Mouse (Mus musculus) hindbrain, embryonic 14.5 days (tissue): ENCODE results near the gene Rasgef1b. TPM values are rescaled to one million over a fixed set of nuclear protein-coding genes. Genes with fewer than 3 reads are reported as not detected.

Experiments
- ATAC-seq: fragments of 200-750 bp; cut with Nextera tagmentation; 2 replicates; pipeline ENCODE4 v1.8.0; 2017; ENCODE audit warnings: moderate number of reproducible peaks, mild to moderate bottlenecking, moderate TSS enrichment, moderate library complexity; ENCODE audit not compliant: low FRiP score
- DNase-seq: peaks from one replicate; pipeline ENCODE4 v3.0.0-alpha.2; 2015; ENCODE audit warnings: low spot score
- H3K27ac ChIP-seq: fragments of 300-500 bp; sonication (generic); 2 replicates; pipeline ENCODE4 v1.5.1; 2014; ENCODE audit warnings: mild to moderate bottlenecking, moderate library complexity
- H3K27me3 ChIP-seq: fragments of 300-500 bp; sonication (generic); 2 replicates; pipeline ENCODE4 v1.6.1; 2014; ENCODE audit warnings: mild to moderate bottlenecking, low read length, mixed read lengths; ENCODE audit not compliant: control insufficient read depth, insufficient read depth
- H3K36me3 ChIP-seq: fragments of 300-500 bp; sonication (generic); replicated peaks from 2 replicates; pipeline ENCODE4 v1.6.1; 2014; ENCODE audit not compliant: control insufficient read depth, insufficient read depth
- H3K4me1 ChIP-seq: fragments of 300-500 bp; sonication (generic); replicated peaks from 2 replicates; pipeline ENCODE4 v1.6.1; 2014; ENCODE audit warnings: antibody characterized with exemption, low read length, mixed read lengths; ENCODE audit not compliant: control insufficient read depth, insufficient read depth
- H3K4me2 ChIP-seq: fragments of 300-500 bp; sonication (generic); replicated peaks from 2 replicates; pipeline ENCODE4 v1.6.1; 2014; ENCODE audit warnings: mild to moderate bottlenecking, moderate library complexity
- H3K4me3 ChIP-seq: fragments of 300-500 bp; sonication (generic); replicated peaks from 2 replicates; pipeline ENCODE4 v1.5.1; 2014; ENCODE audit warnings: mild to moderate bottlenecking, low read length
- H3K9ac ChIP-seq: fragments of 300-500 bp; sonication (generic); 2 replicates; pipeline ENCODE4 v1.6.1; 2014
- H3K9me3 ChIP-seq: fragments of 300-500 bp; sonication (generic); 2 replicates; pipeline ENCODE4 v1.6.1; 2016; ENCODE audit warnings: low read length; ENCODE audit not compliant: control insufficient read depth
- WGBS: fragments of 180-500 bp; shearing (Covaris S2); extraction: QIAGEN DNeasy Blood & Tissue Kit; methylation state at CpG from one replicate; pipeline ENCODE4 v1.1.7; 2014; 5-methylcytosine and 5-hydroxymethylcytosine counted together
- polyA plus RNA-seq: library from polyadenylated mRNA; unstranded; fragments of >200 nt; fragmentation: Nextera tagmentation; extraction: Ambion mirVana; gene quantifications from 2 replicates; pipeline ENCODE4 v1.2.1, GENCODE M21; 2014

Rasgef1b gene
- polyA plus RNA-seq, 1 experiment from 2014 or later: 51.5 TPM

DNA sequence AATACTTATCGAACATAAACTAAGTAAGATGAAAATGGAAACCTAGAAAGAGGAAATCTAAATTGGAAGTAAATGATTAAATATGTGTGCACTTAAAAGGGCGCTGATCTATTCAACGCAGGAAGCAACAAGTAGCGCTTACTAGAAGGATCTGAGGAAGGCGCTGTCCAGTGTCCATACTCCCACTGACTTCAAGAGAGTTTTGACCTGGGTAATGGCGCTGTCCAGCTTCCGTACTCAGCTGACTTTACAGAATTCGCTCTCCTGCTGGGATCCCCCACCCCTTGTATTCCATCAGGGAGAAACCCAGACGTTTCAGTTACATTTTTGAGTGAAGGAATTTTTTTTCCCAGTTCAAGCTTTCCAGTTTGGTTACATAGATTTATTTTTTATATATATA lies 144.6 kb downstream of the Rasgef1b start:
- no peaks in the 10 kb centered on the region for H3K36me3 ChIP-seq
- no peak overlapping the region for H3K4me2 ChIP-seq
- no peaks in the 10 kb centered on the region for H3K27me3 ChIP-seq
- DNase-seq (no peak), ATAC-seq (no peak)
- H3K4me1 ChIP-seq: no peaks in the 10 kb centered on the region
- 87% methylated on average over 9 of the region's 9 CpGs for WGBS
- no peaks in the 10 kb centered on the region for H3K9me3 ChIP-seq
- H3K27ac ChIP-seq: no peak overlapping the region
- H3K4me3 ChIP-seq: no peak overlapping the region
- H3K9ac ChIP-seq: no peak overlapping the region

DNA sequence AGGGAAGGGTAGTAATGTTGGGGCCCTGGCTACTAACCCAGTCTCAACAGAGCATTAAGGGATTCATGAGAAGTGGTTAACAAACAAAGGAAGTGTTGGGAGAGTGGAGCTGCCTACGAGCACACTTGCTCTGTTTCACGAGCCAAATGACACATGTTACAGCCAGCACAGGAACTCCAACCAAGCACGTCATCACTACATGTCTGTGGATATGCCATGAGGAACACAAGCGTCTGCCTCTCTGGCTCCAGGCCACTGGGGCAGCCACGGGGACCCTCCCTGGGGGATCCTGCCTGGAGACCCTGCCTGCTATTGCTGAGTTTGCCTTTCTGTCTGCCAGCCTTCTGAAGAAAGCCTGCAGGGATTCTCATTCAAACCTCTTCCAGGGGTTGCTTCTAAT lies 146.8 kb downstream of the Rasgef1b start:
- Histone ChIP-seq H3K4me2 (no peak overlapping the region), H3K36me3 (no peaks in the 10 kb centered on the region), H3K4me1 (no peaks in the 10 kb centered on the region; the same call in 1 of the 2 replicates), H3K9ac (no peak overlapping the region), H3K4me3 (no peak overlapping the region), H3K9me3 (no peaks in the 10 kb centered on the region), H3K27ac (no peak overlapping the region), H3K27me3 (no peaks in the 10 kb centered on the region)
- ATAC-seq: no peak
- 17% methylated on average over 5 of the region's 5 CpGs for WGBS
- DNase-seq: no peak

DNA sequence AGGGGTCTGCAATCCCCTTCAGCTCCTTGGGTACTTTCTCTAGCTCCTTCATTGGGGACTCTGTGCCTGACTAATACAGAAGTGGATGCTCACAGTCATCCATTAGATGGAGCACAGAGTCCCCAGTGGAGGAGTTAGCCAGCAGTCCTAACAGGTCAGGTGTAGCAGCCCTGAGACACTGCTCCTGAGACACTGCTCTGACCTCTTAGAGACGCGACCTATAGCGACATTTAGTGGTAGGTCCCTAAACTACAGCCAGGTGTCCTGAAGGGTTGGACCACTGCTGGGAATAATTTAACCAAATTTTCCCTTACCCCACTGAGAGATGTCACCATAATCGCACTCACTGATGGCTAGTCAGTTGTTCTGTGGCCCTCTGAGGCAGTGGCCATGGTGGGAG lies 150.2 kb downstream of the Rasgef1b start:
- 7% methylated on average over 4 of the region's 4 CpGs for WGBS
- no peaks in the 10 kb centered on the region for H3K36me3 ChIP-seq
- H3K9me3 ChIP-seq: no peaks in the 10 kb centered on the region
- no peak overlapping the region for H3K27ac ChIP-seq
- DNase-seq (peak; percentile 64), ATAC-seq (no peak)
- no peak overlapping the region for H3K4me2 ChIP-seq
- no peaks in the 10 kb centered on the region for H3K27me3 ChIP-seq
- no peak overlapping the region for H3K4me3 ChIP-seq
- no peak overlapping the region for H3K9ac ChIP-seq
- no peaks in the 10 kb centered on the region; the same call in 1 of the 2 replicates for H3K4me1 ChIP-seq

DNA sequence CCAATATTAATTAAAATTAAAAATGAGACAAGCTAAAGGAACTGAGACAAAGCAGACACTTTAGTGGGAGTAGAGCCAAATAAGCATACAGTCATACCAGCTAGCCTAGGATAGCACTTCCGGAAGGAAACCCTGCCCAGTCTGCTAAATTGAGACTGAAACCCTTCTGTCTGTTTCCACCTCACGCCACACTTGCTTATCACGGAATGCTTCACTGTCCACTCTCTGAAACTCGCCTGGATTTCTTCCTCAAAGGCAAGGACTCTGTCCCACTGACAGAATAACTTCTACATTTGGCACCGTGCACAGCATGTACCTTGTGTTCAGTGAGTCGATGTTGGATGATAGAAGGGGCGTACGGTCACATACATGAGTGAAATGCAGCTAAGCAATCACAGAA lies 153.0 kb downstream of the Rasgef1b start:
- WGBS: 87% methylated on average over 8 of the region's 8 CpGs
- H3K9me3 ChIP-seq: no peaks in the 10 kb centered on the region
- H3K36me3 ChIP-seq: no peaks in the 10 kb centered on the region
- H3K4me2 ChIP-seq: no peak overlapping the region
- DNase-seq (no peak), ATAC-seq (no peak)
- peaks cover 6% of the 10 kb centered on the region for H3K4me1 ChIP-seq
- H3K27me3 ChIP-seq: no peaks in the 10 kb centered on the region
- H3K27ac ChIP-seq: no peak overlapping the region
- H3K4me3 ChIP-seq: no peak overlapping the region
- H3K9ac ChIP-seq: no peak overlapping the region

DNA sequence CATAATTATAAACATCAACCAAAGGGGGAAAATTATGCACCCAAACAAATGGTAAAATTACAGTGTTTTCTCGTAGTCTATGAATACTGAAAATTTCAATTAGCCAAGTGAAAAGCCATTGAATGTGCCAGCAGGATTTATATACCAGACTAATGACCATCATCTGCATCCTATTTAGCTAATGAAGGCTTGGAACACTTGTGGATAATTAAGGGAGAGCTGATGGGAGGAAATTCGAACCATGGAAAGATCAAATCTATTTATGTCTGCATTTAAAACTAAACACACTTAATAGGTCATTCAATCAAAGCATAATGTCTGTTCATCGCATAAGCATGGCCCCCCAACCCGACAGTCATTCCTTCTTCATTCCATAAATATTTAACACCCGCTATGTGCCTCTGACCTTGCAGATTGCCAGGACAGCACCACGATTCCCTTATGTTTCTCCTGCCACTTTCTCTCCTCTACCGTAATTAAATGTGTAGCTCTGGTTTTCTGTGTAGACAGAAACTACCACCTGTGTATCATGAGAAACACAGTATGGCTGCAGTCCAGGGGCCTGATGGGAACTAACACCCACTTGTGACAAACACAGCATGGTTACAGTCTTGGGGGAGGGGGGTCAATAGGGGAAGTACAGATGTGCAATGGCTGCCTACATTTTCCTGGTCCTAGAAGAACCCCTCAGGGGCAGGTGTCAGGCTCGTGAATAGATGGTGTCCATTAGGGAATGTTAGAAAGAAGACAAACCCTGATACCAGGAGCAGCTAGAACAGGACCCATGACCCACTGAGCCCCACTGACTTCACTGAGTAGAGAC lies 164.2 kb downstream of the Rasgef1b start:
- 49% methylated on average over 8 of the region's 8 CpGs for WGBS
- DNase-seq: no peak
- Histone ChIP-seq H3K9me3 (no peaks in the 10 kb centered on the region), H3K36me3 (no peaks in the 10 kb centered on the region), H3K27ac (peak overlapping the region; percentile 23; the same call in 1 of the 2 replicates), H3K9ac (no peak overlapping the region), H3K4me2 (no peak overlapping the region), H3K4me1 (peaks cover 6% of the 10 kb centered on the region; the same call in 1 of the 2 replicates), H3K4me3 (no peak overlapping the region), H3K27me3 (peaks cover 7% of the 10 kb centered on the region; the same call in 1 of the 2 replicates)
- no peak for ATAC-seq

DNA sequence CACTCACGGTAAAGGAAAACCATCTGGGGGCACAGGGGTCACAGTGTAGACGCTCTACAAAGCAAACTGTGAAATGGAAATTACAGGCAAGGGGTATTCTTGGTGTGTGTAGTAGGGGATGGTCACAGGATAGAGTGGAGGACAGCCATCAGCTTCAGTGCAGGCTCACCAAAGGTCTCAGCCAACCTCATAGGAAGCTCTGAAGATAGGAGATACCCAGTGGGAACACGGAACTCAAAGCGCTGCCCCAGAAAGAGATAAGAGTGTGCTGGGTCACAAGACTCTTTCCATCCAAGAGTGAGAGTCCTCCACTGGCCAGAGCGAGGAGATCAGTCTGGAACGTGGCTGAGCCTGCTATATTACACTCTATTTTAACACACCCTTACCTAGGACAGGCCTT lies 166.8 kb downstream of the Rasgef1b start:
- Histone ChIP-seq H3K4me2 (no peak overlapping the region), H3K27me3 (peaks cover 13% of the 10 kb centered on the region), H3K9ac (no peak overlapping the region), H3K4me1 (peaks cover 4% of the 10 kb centered on the region; the same call in 1 of the 2 replicates), H3K4me3 (no peak overlapping the region), H3K36me3 (no peaks in the 10 kb centered on the region), H3K9me3 (no peaks in the 10 kb centered on the region), H3K27ac (no peak overlapping the region)
- 74% methylated on average over 6 of the region's 6 CpGs for WGBS
- DNase-seq: no peak
- ATAC-seq: no peak

DNA sequence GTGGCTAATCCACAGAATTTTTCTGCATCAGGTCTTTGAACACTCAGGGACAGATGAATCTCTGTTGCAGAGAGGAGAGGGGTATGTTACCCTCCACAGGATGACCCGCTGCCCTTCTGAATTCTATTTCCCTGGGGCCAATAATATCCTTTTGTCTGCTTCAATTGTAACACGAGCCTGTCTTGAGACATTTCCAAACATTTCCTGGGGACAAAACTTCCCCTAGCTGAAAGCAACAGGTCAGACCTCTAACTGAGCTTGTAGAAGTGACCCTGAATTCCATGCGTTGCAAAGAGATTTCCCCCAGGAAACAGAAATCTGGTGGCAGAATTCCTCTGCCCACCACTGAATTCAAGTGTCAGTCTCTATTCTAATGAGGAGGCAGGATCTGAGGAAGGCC lies 169.1 kb downstream of the Rasgef1b start:
- WGBS: 1% methylated on average over 3 of the region's 3 CpGs
- ATAC-seq (no peak), DNase-seq (peak; percentile 38)

DNA sequence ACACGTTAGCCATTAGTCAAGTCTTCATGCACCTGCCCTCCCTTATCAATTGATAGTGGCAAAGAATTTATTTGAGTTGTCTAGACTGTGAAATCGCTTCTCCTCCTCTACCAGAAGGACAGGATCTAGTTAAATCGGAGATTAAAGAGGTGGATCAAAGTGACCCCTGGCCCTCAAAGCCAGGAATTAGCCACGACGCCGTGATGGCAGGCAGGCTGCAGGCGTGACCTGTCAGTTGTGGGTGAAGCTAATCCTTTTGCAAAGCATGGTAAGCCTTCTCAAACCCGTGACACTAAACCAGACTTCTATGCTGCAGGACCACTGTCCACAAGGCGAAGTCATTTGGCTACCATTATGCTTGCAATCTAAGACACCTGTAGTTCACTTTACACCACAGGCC lies 170.6 kb downstream of the Rasgef1b start:
- DNase-seq (no peak), ATAC-seq (no peak)
- Histone ChIP-seq H3K9ac (no peak overlapping the region), H3K27ac (no peak overlapping the region), H3K36me3 (no peaks in the 10 kb centered on the region), H3K4me2 (no peak overlapping the region), H3K27me3 (peaks cover 17% of the 10 kb centered on the region), H3K9me3 (no peaks in the 10 kb centered on the region), H3K4me3 (no peak overlapping the region), H3K4me1 (no peaks in the 10 kb centered on the region)
- WGBS: 56% methylated on average over 9 of the region's 9 CpGs

More for the DNA sequence above, 169.1 kb downstream of the Rasgef1b start:
- no peak overlapping the region for H3K4me3 ChIP-seq
- H3K27ac ChIP-seq: no peak overlapping the region
- no peaks in the 10 kb centered on the region for H3K9me3 ChIP-seq
- H3K4me2 ChIP-seq: no peak overlapping the region
- H3K27me3 ChIP-seq: peaks cover 17% of the 10 kb centered on the region
- no peaks in the 10 kb centered on the region for H3K36me3 ChIP-seq
- H3K4me1 ChIP-seq: peaks cover 4% of the 10 kb centered on the region; the same call in 1 of the 2 replicates
- H3K9ac ChIP-seq: no peak overlapping the region

DNA sequence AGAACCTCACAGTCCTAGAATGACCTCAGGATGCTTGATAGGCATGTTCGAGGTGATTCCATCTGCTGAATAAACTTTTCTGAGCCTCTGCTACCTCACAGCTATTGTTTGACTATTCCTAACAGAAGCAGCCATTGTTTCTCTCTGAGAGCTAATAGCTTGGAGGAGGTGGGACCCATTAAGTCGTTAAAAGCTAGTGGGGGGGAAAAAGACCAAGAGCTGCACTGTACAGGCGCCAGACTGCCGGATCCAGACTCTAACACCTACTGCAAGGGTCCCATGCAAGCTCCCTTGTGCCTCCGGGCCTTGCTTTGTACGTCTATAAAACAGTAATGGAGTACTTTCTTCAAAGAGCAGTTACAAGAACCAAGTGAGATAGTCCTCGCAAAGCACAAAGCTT lies 176.2 kb downstream of the Rasgef1b start:
- no peaks in the 10 kb centered on the region for H3K36me3 ChIP-seq
- no peak for DNase-seq
- H3K4me2 ChIP-seq: no peak overlapping the region
- peaks cover 7% of the 10 kb centered on the region for H3K27me3 ChIP-seq
- H3K9ac ChIP-seq: no peak overlapping the region
- H3K4me3 ChIP-seq: no peak overlapping the region
- H3K9me3 ChIP-seq: no peaks in the 10 kb centered on the region
- ATAC-seq: no peak
- H3K4me1 ChIP-seq: no peaks in the 10 kb centered on the region
- WGBS: 51% methylated on average over 7 of the region's 7 CpGs
- H3K27ac ChIP-seq: no peak overlapping the region
